Mouse (Mus musculus): ENCODE results near the gene Snrpd2.

The Snrpd2 gene

GRCm38 (mm10) chr7:19179173-19179572 lies 29.7 kb downstream of the Snrpd2 start:
- DNase-seq, result peak; percentile 72

- DNase-seq, result no peak
Observed at GRCm38 (mm10) chr7:19179936-19180335, 30.4 kb downstream of the Snrpd2 start.

- DNase-seq, result no peak
Observed at GRCm38 (mm10) chr7:19180862-19181429, 31.4 kb downstream of the Snrpd2 start.

GRCm38 (mm10) chr7:19184250-19184649 lies 34.7 kb downstream of the Snrpd2 start:
- DNase-seq, result no peak

- no peak for DNase-seq
Observed at GRCm38 (mm10) chr7:19184758-19185157, 35.2 kb downstream of the Snrpd2 start.

DNA sequence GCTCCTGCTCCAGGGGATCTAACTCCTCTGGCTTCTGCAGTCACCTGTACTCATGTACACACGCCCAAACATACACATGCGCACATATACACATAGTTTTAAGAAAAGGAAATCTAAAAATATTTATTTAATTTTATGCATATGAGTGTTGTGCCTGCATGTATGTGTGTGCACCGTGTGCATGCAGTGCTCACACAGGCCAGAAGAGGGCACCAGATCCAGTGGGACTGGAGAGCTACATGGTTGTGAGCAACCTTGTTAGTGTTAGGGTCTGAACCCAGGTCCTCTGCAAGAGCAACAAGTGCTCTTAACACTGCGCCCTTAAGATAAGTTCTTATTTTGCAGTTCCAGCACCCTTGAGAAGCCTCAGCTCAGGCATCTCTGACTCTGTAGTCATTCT lies 45.2 kb downstream of the Snrpd2 start:
- no peak for DNase-seq

DNA sequence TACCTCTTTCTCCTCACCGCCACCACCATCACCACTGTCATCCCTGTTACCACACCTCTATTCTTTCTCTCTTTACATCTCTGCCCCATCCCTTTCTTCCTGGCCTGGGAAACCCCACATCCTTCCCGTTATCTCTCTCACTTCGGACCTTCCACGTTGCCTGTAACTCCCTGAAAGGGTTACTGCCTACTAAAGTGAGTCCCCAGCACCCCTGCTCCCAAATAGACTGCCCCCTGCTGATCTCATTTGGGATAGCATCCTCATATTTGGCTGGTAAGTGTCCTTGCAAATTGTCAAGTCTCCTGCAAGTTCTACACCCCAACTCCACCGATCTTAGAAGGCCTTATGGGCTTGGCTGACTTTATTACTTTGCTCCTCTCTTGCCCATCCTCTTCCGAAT lies 47.2 kb downstream of the Snrpd2 start:
- peak; percentile 58 for DNase-seq

DNA sequence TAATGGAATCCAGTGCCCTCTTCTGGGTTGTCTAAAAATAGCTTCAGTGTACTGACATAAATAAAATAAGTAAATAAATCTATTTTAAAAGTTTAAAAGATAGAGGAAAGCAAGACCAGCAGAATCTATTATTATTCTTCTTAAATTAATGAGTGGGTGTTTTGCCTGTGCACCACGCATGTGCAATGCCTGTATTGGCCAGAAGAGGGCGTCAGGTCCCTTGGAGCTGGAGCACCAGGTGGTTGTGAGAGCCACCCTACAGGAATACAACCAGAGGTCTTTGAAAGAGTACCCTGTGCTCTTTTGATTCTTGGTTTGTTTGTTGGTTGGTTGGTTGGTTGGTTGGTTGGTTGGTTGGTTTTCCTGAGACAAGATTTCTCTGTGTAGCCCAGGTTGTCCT lies 48.5 kb downstream of the Snrpd2 start:
- no peak for DNase-seq

DNA sequence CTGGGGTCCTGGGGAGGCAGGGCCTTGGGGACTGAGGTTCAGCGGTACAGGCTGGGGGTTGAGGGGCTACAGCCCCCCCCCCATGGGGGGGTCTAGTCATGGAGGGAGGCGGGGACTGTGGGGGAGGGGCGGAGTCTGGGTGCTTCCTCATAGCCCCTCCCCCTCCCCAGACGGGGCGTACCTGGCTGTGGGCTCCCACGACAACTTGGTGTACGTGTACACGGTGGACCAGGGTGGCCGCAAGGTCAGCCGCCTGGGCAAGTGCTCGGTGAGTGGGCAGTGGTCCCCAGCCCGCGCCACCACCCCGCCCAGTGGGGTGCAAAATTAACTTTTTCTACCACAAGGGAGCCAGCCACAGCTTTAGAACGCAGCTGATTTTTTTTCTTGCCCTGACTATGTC lies 52.1 kb downstream of the Snrpd2 start:
- DNase-seq, result no peak

DNA sequence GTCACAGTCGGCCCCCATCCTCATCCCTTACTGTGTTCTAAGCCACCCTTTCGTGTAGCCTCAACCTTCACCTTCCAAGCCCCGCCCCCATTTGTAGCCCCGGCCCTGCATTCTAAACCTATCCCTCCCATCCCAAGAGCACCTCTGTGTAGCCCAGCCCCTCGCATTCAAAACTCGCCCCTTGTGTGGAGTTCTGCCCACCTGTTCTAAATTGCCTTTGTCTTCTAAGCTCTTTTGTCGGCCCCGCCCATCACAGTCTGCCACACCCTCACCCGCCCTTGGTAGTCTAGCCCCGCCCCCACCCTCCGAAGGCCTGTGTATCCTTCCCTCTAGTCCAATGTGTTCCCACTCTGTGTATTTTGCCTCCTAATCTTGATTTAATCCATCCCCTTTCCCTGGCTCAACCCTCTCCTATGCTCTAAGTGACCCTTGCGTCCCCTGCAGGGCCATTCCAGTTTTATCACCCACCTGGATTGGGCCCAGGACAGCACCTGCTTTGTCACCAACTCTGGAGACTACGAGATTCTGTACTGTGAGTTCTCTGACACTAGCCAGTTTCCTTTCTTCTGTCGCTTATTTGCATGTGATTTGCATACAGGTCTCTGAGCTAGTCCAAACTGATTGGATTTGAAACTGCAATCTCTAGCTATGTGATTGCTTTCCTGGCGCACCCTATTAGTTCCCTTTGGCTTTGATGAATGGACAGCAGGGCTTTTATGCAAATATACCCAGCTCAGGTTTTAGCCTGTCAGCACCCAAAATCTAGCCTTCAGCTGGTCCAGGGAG lies 52.7 kb downstream of the Snrpd2 start:
- no peak for DNase-seq

Data from right cerebral cortex, postnatal 4 days (tissue).